Mouse (Mus musculus): ENCODE data around the gene Svs4. TPM values are rescaled to one million over a fixed set of nuclear protein-coding genes. Genes with fewer than 3 reads are reported as not detected.
"Not testable (repeated sequence)": the region's sequence is repeated elsewhere in the genome, so short reads cannot be mapped to it uniquely, and the experiment has no call there.

Svs4 gene
- polyA plus RNA-seq (2011; ENCODE audit: insufficient read length, low read depth, missing spikeins): not detected in 2 replicates

- TF ChIP-seq CTCF (IDR thresholded peaks at IDR 0.05; ENCODE audit: borderline replicate concordance, insufficient read depth, low read length) (no peak), POLR2A (IDR thresholded peaks at IDR 0.05; ENCODE audit: low read depth, low read length) (no peak)
These were observed at the start of gene Svs4 for GRCm38 (mm10) chr2:164278359-164278758. Gene Svs4, minus strand, starts transcription at chr2:164278459.

GRCm38 (mm10) chr2:164320983-164321382 is 42.7 kb upstream of the Svs4 start:
- Histone ChIP-seq H3K4me1 (ENCODE audit: control insufficient read depth, insufficient read depth, low read length) (no peaks in the 10 kb centered on the region), H3K4me3 (ENCODE audit: insufficient read depth, low read length) (no peak overlapping the region), H3K27ac (ENCODE audit: insufficient read depth, low read length) (no peak overlapping the region)
- TF ChIP-seq CTCF (IDR thresholded peaks at IDR 0.05; ENCODE audit: borderline replicate concordance, insufficient read depth, low read length): no peak
- TF ChIP-seq POLR2A (IDR thresholded peaks at IDR 0.05; ENCODE audit: low read depth, low read length): no peak

More at GRCm38 (mm10) chr2:164278359-164278758, at the start of gene Svs4:
- Histone ChIP-seq H3K27ac (ENCODE audit: insufficient read depth, low read length) (no peak within 1 kb of the TSS), H3K4me3 (ENCODE audit: insufficient read depth, low read length) (no peak within 1 kb of the TSS), H3K4me1 (ENCODE audit: control insufficient read depth, insufficient read depth, low read length) (no peaks in the 10 kb centered on the region)

- not testable (repeated sequence) for H3K4me1 ChIP-seq (ENCODE audit: control insufficient read depth, insufficient read depth, low read length); H3K4me3 ChIP-seq (ENCODE audit: insufficient read depth, low read length)
These were observed 38.2 kb upstream of the Svs4 start, which contains the start of gene Svs6 for GRCm38 (mm10) chr2:164316451-164316850. Gene Svs6, plus strand, starts transcription at chr2:164316751.

GRCm38 (mm10) chr2:164315460-164315859 is 37.2 kb upstream of the Svs4 start:
- not testable (repeated sequence) for H3K4me3 ChIP-seq (ENCODE audit: insufficient read depth, low read length); H3K27ac ChIP-seq (ENCODE audit: insufficient read depth, low read length); H3K4me1 ChIP-seq (ENCODE audit: control insufficient read depth, insufficient read depth, low read length)

More at GRCm38 (mm10) chr2:164316451-164316850, 38.2 kb upstream of the Svs4 start, which contains the start of gene Svs6:
- not testable (repeated sequence) for H3K27ac ChIP-seq (ENCODE audit: insufficient read depth, low read length)

GRCm38 (mm10) chr2:164312599-164312998 is 34.3 kb upstream of the Svs4 start:
- H3K4me1 ChIP-seq (ENCODE audit: control insufficient read depth, insufficient read depth, low read length): no peaks in the 10 kb centered on the region
- H3K27ac ChIP-seq (ENCODE audit: insufficient read depth, low read length): no peak overlapping the region
- TF ChIP-seq POLR2A (IDR thresholded peaks at IDR 0.05; ENCODE audit: low read depth, low read length): no peak
- no peak for TF ChIP-seq CTCF (IDR thresholded peaks at IDR 0.05; ENCODE audit: borderline replicate concordance, insufficient read depth, low read length)
- no peak overlapping the region for H3K4me3 ChIP-seq (ENCODE audit: insufficient read depth, low read length)

- not testable (repeated sequence) for H3K4me1 ChIP-seq (ENCODE audit: control insufficient read depth, insufficient read depth, low read length); H3K4me3 ChIP-seq (ENCODE audit: insufficient read depth, low read length); H3K27ac ChIP-seq (ENCODE audit: insufficient read depth, low read length)
These were observed 10.7 kb upstream of the Svs4 start, which contains the start of gene Svs3a for GRCm38 (mm10) chr2:164288968-164289367. Gene Svs3a, plus strand, starts transcription at chr2:164289268.

- not testable (repeated sequence) for H3K4me3 ChIP-seq (ENCODE audit: insufficient read depth, low read length); H3K4me1 ChIP-seq (ENCODE audit: control insufficient read depth, insufficient read depth, low read length); H3K27ac ChIP-seq (ENCODE audit: insufficient read depth, low read length)
These were observed 21.7 kb downstream of the Svs4 start, which contains the start of gene Svs3b for GRCm38 (mm10) chr2:164256540-164256939. Gene Svs3b, minus strand, starts transcription at chr2:164256640.

GRCm38 (mm10) chr2:164238366-164238765 is 39.9 kb downstream of the Svs4 start, which contains the start of gene Svs2:
Gene Svs2, minus strand, starts transcription at chr2:164238466.
- Histone ChIP-seq H3K4me1 (ENCODE audit: control insufficient read depth, insufficient read depth, low read length) (no peaks in the 10 kb centered on the region), H3K27ac (ENCODE audit: insufficient read depth, low read length) (no peak within 1 kb of the TSS), H3K4me3 (ENCODE audit: insufficient read depth, low read length) (no peak within 1 kb of the TSS)
- no peak for TF ChIP-seq POLR2A (IDR thresholded peaks at IDR 0.05; ENCODE audit: low read depth, low read length)
- no peak for TF ChIP-seq CTCF (IDR thresholded peaks at IDR 0.05; ENCODE audit: borderline replicate concordance, insufficient read depth, low read length)

GRCm38 (mm10) chr2:164232671-164233070 is 45.6 kb downstream of the Svs4 start:
- Histone ChIP-seq H3K4me1 (ENCODE audit: control insufficient read depth, insufficient read depth, low read length) (no peaks in the 10 kb centered on the region), H3K4me3 (ENCODE audit: insufficient read depth, low read length) (no peak overlapping the region), H3K27ac (ENCODE audit: insufficient read depth, low read length) (no peak overlapping the region)
- TF ChIP-seq POLR2A (IDR thresholded peaks at IDR 0.05; ENCODE audit: low read depth, low read length): no peak
- no peak for TF ChIP-seq CTCF (IDR thresholded peaks at IDR 0.05; ENCODE audit: borderline replicate concordance, insufficient read depth, low read length)

GRCm38 (mm10) chr2:164228361-164229070 is 49.7 kb downstream of the Svs4 start:
- no peaks in the 10 kb centered on the region for H3K4me1 ChIP-seq (ENCODE audit: control insufficient read depth, insufficient read depth, low read length)
- no peak overlapping the region for H3K4me3 ChIP-seq (ENCODE audit: insufficient read depth, low read length)
- H3K27ac ChIP-seq (ENCODE audit: insufficient read depth, low read length): no peak overlapping the region
- TF ChIP-seq CTCF (IDR thresholded peaks at IDR 0.05; ENCODE audit: borderline replicate concordance, insufficient read depth, low read length): no peak

Other genes with a start within 250 kb of the Svs4 start
- 23.1 and 24.0 TPM in 2 replicates for gene Stk4, start 208.1 kb downstream of the Svs4 start, polyA plus RNA-seq (2011; ENCODE audit: insufficient read length, low read depth, missing spikeins)
- 37.2 and 38.8 TPM in 2 replicates for gene Tomm34, start 207.3 kb downstream of the Svs4 start, polyA plus RNA-seq (2011; ENCODE audit: insufficient read length, low read depth, missing spikeins)
- gene Kcns1, start 107.3 kb downstream of the Svs4 start, polyA plus RNA-seq (2011; ENCODE audit: insufficient read length, low read depth, missing spikeins): 0.23 and 1.1 TPM in 2 replicates
- not detected in 2 replicates for gene Wfdc5, start 95.7 kb downstream of the Svs4 start, polyA plus RNA-seq (2011; ENCODE audit: insufficient read length, low read depth, missing spikeins)
- not detected in 2 replicates for gene Wfdc12, start 87.9 kb downstream of the Svs4 start, polyA plus RNA-seq (2011; ENCODE audit: insufficient read length, low read depth, missing spikeins)
- not detected in 2 replicates for gene Wfdc15a, start 78.3 kb downstream of the Svs4 start, polyA plus RNA-seq (2011; ENCODE audit: insufficient read length, low read depth, missing spikeins)
- not detected in 2 replicates for gene Wfdc15b, start 56.8 kb downstream of the Svs4 start, polyA plus RNA-seq (2011; ENCODE audit: insufficient read length, low read depth, missing spikeins)
- not detected in 2 replicates for gene Svs2, start 40.0 kb downstream of the Svs4 start, polyA plus RNA-seq (2011; ENCODE audit: insufficient read length, low read depth, missing spikeins)
- gene Svs3b, start 21.8 kb downstream of the Svs4 start, polyA plus RNA-seq (2011; ENCODE audit: insufficient read length, low read depth, missing spikeins): not detected in 2 replicates
- not detected in 2 replicates for gene Svs3a, start 10.8 kb upstream of the Svs4 start, polyA plus RNA-seq (2011; ENCODE audit: insufficient read length, low read depth, missing spikeins)
- gene Svs6, start 38.3 kb upstream of the Svs4 start, polyA plus RNA-seq (2011; ENCODE audit: insufficient read length, low read depth, missing spikeins): not detected in 2 replicates
- gene Svs5, start 54.3 kb upstream of the Svs4 start, polyA plus RNA-seq (2011; ENCODE audit: insufficient read length, low read depth, missing spikeins): not detected in 2 replicates
- 0.90 TPM in 1 of 2 replicates, not detected in the other for gene Slpi, start 110.6 kb upstream of the Svs4 start, polyA plus RNA-seq (2011; ENCODE audit: insufficient read length, low read depth, missing spikeins)
- not detected in 2 replicates for gene Rbpjl, start 124.7 kb upstream of the Svs4 start, polyA plus RNA-seq (2011; ENCODE audit: insufficient read length, low read depth, missing spikeins)
- gene Matn4, start 126.7 kb upstream of the Svs4 start, polyA plus RNA-seq (2011; ENCODE audit: insufficient read length, low read depth, missing spikeins): 0.18 and 3.1 TPM in 2 replicates
- gene Sdc4, start 165.4 kb upstream of the Svs4 start, polyA plus RNA-seq (2011; ENCODE audit: insufficient read length, low read depth, missing spikeins): 242 and 248 TPM in 2 replicates
- gene Sys1, start 178.5 kb upstream of the Svs4 start, polyA plus RNA-seq (2011; ENCODE audit: insufficient read length, low read depth, missing spikeins): 23.1 and 23.6 TPM in 2 replicates
- 4.1 and 5.8 TPM in 2 replicates for gene Gm20458, start 182.5 kb upstream of the Svs4 start, polyA plus RNA-seq (2011; ENCODE audit: insufficient read length, low read depth, missing spikeins)
- not detected in 2 replicates for gene Trp53tg5, start 195.3 kb upstream of the Svs4 start, polyA plus RNA-seq (2011; ENCODE audit: insufficient read length, low read depth, missing spikeins)
- 13.8 and 19.0 TPM in 2 replicates for gene Dbndd2, start 207.6 kb upstream of the Svs4 start, polyA plus RNA-seq (2011; ENCODE audit: insufficient read length, low read depth, missing spikeins)
- 59.6 and 66.3 TPM in 2 replicates for gene Pigt, start 219.1 kb upstream of the Svs4 start, polyA plus RNA-seq (2011; ENCODE audit: insufficient read length, low read depth, missing spikeins)

All from embryonic fibroblast, embryonic 13.5 days (primary cell).